Mouse (Mus musculus) cerebellum, postnatal 4 days (tissue): ENCODE data around the gene Baat.
"Not testable (repeated sequence)": the region's sequence is repeated elsewhere in the genome, so short reads cannot be mapped to it uniquely, and the experiment has no call there.

Experiments used
- DNase-seq, 2 experiments: peaks; one replicate each; pipeline ENCODE4 v3.0.0; 2022; ENCODE audit warnings: low spot score in 2 of 2, mixed read lengths in 1 of 2

Gene Baat

DNA sequence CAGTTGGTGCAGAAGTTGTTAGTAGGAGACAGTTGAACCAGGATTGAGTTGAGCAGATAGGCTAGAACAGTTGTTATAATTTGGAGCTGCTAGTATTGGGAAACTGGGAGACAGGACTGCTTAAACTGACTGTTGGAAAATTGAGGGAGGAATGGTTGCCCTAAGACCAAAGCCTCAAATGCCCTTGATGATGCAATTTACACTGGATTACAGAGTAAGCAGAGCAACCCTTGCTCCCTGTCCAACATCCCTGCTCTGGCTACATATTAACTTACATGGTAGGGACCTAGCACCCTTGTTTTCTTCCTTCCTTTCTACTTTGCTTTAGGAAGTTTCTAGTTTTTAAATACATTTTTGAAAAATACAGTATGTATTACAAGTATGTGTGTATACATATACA lies 20.9 kb downstream of the Baat start:
- DNase-seq, result no peak

DNA sequence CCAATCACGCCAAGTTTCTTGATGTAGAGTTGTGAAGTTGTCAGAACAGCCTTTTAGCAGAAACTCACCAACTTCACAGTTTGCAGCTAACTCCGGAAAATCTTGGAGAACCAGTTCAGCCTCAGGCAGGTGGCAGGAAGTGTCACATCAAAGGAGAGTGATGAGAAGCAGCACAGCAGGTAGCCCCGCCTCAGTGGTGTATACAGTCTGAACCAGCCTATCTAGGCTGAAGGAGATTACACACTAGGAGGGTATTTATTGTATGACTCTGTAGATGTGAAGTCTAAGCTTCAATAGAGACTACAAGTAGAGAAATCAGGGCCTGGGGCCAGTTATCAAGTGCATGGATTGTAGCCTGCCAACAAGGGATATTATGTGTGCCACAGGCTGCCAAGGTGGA lies 25.5 kb downstream of the Baat start:
- DNase-seq, result no peak

DNA sequence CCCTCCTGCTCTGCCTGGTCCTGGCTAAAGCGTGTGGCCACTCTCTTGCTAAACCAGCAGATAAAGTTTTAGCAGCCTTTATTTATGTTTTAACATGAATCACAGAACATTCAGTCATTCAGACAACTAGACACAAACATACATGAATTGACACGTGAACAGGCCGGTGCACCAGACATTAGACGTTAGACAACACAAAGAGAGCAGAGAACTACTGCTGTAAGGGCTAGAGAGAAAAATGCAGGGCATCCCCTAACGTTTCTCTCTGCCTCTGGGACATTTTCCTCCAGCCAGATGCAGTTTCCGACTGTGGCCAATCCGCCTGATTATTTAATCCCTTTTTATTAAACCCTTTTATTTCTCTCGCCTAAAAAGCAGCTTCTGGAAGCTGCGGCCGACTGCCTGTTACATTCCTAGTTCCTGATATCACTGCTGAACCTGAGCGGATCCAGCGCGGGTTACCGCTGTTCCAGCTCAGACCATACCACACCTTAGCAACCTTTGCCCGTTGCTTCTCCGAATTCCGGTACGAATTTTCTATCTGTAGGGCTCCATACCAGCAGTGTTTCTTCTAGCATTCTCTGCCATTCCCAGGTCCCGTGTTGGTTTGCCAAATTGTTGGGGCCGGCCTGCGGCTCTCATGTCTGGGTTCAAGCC lies 26.1 kb downstream of the Baat start:
- no peak for DNase-seq

DNA sequence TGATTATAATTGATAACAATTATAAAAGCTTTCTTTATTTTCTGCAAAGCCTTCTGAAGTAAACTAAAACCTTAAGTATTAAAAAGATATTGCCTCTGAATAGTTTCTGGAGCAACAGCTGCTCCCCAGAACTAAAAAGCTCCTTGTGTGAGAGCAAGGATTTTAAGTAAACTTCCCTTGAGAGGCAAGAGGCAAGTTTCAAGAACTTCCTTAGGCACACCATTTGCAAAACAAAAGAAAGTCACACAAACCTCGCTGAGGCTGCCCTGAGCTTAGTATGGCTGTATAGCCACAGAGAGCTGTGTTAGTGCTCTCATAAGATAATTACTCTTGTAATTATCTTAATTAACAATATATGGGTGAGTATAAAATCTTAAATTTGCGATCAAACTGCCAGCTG lies 27.3 kb downstream of the Baat start:
- not testable (repeated sequence) for DNase-seq

DNA sequence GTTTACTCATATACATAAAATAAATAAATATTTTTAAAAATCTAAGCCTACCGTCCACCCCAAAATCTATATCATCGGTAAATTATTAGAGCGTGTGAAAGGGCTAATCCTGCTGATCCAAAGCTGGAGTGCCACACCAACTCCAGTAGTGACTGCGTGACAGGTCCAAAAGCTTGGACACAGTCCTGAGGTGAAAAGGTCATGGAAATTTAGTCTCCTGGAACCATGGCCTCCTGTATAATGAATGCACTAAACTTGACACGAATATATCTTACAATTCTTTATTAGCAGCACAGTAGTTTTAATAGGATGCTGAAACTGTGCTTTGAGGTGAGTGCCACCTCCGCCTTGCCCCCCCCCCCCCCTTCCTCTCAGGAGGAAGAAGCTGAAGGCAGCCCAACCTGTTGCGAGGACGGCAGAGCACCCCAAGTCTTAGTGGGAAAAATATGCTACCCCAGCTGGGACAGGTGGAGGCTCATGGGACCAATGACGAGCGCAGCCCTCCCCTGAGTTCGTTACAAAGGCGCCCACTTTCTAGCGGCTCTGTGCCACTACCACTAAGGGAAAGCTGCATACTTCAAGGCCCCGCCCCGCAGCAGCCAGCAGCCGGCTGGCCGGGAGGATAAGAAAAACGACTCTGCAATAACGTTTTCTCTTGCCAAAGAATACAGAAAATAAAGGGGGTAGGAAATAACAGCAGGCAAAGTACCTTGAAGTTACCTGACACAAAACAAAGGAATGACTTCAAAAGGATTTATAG lies 28.1 kb downstream of the Baat start:
- no peak for DNase-seq

DNA sequence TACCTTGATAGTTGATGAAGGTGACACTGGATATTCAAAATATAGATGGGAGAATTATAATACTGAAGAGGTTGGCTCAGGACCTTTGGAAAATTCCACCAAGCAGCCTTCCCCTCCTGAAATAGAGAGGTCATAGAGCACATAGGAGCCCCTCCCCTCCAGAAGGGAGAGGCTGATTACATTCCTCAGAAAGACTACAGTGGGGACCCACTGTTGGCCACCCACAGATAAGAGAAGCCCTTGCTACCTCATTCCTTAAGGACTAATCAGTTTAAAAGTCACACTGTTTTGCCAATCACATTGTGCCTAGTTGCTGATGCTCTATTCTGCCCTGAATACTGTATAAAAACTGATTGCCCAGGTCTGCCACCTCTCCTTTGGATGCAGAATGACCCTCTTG lies 31.8 kb downstream of the Baat start:
- no peak for DNase-seq

DNA sequence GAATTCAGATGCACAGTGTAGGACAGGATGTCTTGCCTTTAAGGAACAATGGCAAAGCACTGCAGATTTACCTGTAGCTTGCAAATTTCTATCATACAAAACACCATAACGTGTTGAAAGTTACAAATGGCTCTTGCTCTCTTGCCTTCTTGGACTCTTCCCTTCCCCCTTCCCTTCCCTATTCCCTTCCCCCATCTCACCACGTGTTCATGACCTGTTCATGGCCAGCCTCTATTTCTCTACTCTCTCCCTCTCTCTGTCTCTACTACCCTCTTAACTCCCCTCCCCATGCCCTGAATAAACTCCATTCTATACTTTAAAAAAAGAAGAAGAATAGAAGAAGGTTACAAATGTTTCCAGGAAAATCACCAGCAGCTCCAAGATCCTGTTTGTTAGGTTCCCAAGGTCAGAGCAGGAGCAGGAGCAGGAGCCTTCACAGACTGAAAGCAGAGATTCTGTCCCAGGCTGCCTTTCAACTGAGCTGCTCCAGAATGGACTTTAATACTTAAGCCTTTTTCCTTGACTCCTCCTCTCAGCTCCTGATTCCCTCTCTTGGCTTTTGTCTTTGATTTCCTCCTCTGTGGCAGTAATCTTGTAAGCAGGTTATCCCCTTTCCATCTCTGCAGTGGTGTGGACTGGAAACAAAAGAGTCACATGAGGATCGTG lies 32.8 kb downstream of the Baat start, which contains the start of gene Acnat1:
Gene Acnat1 (minus strand): TSS at position 478 of the 666 bp plus-strand sequence.
- no peak for DNase-seq

DNA sequence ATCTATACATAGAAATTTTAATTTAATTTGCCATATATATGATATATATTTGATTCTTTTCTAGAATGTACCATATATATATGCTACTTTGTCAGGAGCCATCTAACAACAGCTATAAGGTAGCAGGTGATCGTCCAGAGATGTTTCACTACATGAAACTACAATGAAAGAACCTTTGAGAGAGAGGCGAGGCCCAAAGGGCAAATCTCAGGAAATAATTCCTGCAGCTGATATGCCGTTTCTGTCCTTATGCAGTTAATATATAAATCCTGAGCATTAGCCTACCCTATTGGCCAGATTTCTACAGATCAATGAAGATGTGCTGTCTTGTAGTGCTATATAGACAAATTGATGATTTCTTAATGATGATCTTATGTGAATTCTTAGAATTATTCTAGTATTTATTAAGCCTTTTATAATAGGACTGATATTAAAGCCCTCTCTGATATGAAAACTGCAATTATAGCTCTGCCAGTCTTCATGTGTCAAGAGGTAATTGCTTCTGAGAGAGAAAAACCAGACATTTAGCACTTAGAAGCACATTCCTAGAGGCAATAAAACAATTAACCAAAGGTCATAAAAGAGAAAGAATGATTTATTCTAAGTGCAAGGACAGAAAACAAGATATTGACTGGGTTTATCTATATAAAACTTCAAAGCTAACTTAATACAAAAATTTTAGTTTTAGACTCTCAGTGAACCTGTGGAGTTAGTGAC lies 36.8 kb downstream of the Baat start:
- DNase-seq, result no peak

DNA sequence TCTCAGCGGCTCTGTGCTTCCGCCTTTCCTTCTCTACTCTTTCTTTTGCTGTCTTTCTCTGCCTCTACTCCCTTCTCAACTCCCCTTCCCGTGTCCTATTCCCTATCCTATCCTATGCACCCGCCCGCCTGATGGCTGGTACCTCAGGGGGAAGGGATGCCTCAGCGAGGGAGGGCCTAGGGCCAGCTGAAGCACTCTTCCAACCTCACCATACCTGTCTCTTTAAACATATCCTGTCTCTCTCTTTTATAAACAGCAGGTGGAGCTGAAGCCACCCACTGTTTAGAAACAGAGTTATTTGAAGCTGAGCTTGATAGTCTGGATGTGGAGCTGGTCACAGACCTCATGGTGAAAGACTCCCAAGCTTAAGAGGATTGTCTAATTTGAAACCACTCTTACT lies 39.0 kb downstream of the Baat start:
- DNase-seq, result no peak

DNA sequence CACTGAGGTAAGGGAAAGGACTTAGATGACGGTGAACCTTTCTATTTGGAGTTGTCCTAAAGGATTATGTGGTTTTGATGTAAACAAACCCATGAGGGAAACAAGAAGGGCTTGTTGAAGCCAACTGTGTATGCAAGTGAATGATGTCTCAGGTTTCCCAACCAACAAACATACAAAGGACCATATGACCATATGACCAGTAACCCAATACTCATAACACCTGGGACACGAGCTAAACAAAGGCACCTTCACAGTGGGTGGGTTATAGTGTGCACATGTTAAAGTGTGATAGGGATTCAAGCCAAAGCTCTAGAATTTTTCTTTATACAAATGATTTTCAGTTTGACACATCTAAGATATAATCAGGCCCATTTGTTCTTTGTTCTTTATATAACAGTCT lies 50.2 kb downstream of the Baat start:
- no peak for DNase-seq

DNA sequence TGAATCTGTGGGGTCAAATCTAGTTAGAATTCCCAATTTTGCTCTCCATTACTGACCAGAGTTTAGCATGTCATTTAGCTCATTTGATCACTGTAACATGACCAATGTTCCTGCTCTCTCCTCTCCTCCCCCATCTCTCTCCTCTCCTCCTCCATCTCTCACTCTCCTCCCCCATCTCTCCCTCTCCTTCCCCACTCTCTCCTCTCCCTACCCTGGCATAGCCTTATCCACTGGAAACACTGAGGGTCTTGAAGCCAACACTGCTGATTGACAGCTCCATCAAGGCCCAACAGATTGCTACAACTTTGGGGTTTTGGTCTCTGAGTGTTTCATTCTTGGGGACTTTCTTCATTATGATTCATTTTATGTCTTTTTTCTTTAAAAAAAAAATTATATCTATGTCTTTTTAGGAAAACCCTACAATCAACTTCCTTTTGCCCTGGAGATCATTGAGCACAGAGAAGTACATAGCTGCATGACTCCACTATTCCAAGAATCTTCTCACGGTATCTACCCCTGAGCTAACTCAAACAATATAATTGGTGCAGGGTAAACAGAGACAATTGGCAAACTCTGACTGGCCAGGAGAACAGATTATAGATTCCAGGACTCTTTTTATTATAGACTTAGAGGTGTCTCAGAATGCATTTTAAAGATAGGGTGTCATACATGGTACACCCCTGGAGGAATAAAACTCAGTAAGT lies 54.4 kb downstream of the Baat start:
- DNase-seq, result no peak

DNA sequence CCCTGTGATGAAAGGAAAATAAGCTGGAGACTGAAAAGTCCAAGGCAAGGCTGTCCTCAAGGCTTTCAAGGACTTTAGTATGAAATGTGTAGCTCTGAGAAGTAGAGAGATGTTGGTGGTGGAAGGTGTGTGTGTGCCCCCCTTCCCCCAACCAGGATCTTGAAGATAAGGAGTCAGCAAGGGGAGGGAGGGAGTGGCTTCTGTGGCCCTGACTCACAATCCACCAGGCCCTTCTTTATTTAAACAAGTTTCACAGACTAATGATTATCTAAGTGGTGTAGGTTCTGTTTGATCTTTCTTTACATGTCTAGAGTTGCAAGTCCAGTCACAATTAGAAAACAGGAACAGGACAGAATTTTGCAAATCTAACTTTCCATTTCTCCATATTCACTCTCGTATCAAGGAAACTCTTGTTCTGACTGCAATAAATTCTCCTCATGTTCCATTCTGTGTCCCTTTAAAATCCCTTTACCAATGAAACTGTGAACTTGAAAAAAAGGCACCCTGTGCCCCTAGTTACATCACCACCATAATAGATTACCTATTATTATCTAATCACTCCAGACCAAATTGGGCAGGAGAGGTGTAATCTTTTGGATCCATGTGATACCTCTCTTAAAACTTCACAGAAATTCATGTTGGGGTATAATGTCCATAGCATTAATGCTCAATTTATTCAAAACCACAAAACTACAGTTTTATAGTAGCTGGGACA lies 55.1 kb downstream of the Baat start:
- not testable (repeated sequence) for DNase-seq
